Mouse (Mus musculus) layer of hippocampus, postnatal 36 days (tissue): ENCODE data around the gene Il1rapl1. TPM values are rescaled to one million over a fixed set of nuclear protein-coding genes. Genes with fewer than 3 reads are reported as not detected.

Experiments used
- DNase-seq, 2 experiments: peaks; one replicate each; pipeline ENCODE4 v3.0.0; 2022
- total RNA-seq, 2 experiments: library from RNA; stranded (reverse); gene quantifications; 2 replicates each; pipeline ENCODE4 v1.2.3; 2021

Gene Il1rapl1
- total RNA-seq: 10 to 100 TPM; 17.6 to 20.6 TPM

GRCm38 (mm10) chrX:88115609-88116073 lies at the start of gene Il1rapl1:
TSS of gene Il1rapl1 (minus strand) at chrX:88115645.
- peak in 1 of 2 experiments; percentile 15 for DNase-seq

- DNase-seq: no peak
These were observed 42.6 kb upstream of the Il1rapl1 start for GRCm38 (mm10) chrX:88158037-88158436.

- no peak for DNase-seq
These were observed 10.2 kb upstream of the Il1rapl1 start for GRCm38 (mm10) chrX:88125612-88126011.

GRCm38 (mm10) chrX:88120070-88120469 lies 4.6 kb upstream of the Il1rapl1 start:
- no peak for DNase-seq

GRCm38 (mm10) chrX:88117858-88118257 lies 2.4 kb upstream of the Il1rapl1 start:
- DNase-seq: no peak

- no peak for DNase-seq
These were observed 881 bp upstream of the Il1rapl1 start for GRCm38 (mm10) chrX:88116326-88116725.

GRCm38 (mm10) chrX:88113561-88113960 lies 1.9 kb downstream of the Il1rapl1 start:
- DNase-seq: no peak

GRCm38 (mm10) chrX:88112254-88112653 lies 3.2 kb downstream of the Il1rapl1 start:
- no peak for DNase-seq

- no peak for DNase-seq
These were observed 5.7 kb downstream of the Il1rapl1 start for GRCm38 (mm10) chrX:88109733-88110132.

- DNase-seq: no peak
These were observed 21.4 kb downstream of the Il1rapl1 start for GRCm38 (mm10) chrX:88093936-88094569.

GRCm38 (mm10) chrX:88089873-88090272 lies 25.6 kb downstream of the Il1rapl1 start:
- DNase-seq: no peak

GRCm38 (mm10) chrX:88072741-88073419 lies 42.6 kb downstream of the Il1rapl1 start:
- DNase-seq: no peak

GRCm38 (mm10) chrX:88070368-88070767 lies 45.1 kb downstream of the Il1rapl1 start:
- no peak for DNase-seq

GRCm38 (mm10) chrX:88043556-88043955 lies 71.9 kb downstream of the Il1rapl1 start:
- DNase-seq: no peak

- no peak for DNase-seq
These were observed 76.5 kb downstream of the Il1rapl1 start for GRCm38 (mm10) chrX:88038984-88039383.

- DNase-seq: no peak
These were observed 218.3 kb downstream of the Il1rapl1 start for GRCm38 (mm10) chrX:87897172-87897571.

GRCm38 (mm10) chrX:87891916-87892315 lies 223.5 kb downstream of the Il1rapl1 start:
- no peak for DNase-seq

GRCm38 (mm10) chrX:87854107-87854506 lies 261.3 kb downstream of the Il1rapl1 start:
- no peak for DNase-seq

GRCm38 (mm10) chrX:87813884-87814283 lies 301.6 kb downstream of the Il1rapl1 start:
- DNase-seq: no peak

GRCm38 (mm10) chrX:87807717-87808116 lies 307.7 kb downstream of the Il1rapl1 start:
- DNase-seq: no peak

- DNase-seq: no peak
These were observed 322.4 kb downstream of the Il1rapl1 start for GRCm38 (mm10) chrX:87793011-87793410.

GRCm38 (mm10) chrX:87710589-87710988 lies 404.9 kb downstream of the Il1rapl1 start:
- DNase-seq: peak in 1 of 2 experiments; percentile 1

- DNase-seq: no peak
These were observed 451.6 kb downstream of the Il1rapl1 start for GRCm38 (mm10) chrX:87663856-87664255.

- no peak for DNase-seq
These were observed 459.8 kb downstream of the Il1rapl1 start for GRCm38 (mm10) chrX:87655644-87656043.
